Mouse (Mus musculus) spleen, postnatal 14 days (tissue): Measurements from ENCODE around the gene Txn1.

ENCODE experiments used
- DNase-seq, 2 experiments: peaks; one replicate each; pipeline ENCODE4 v3.0.0; 2021 to 2022; ENCODE audit warnings: low spot score in 2 of 2

Txn1 gene

DNA sequence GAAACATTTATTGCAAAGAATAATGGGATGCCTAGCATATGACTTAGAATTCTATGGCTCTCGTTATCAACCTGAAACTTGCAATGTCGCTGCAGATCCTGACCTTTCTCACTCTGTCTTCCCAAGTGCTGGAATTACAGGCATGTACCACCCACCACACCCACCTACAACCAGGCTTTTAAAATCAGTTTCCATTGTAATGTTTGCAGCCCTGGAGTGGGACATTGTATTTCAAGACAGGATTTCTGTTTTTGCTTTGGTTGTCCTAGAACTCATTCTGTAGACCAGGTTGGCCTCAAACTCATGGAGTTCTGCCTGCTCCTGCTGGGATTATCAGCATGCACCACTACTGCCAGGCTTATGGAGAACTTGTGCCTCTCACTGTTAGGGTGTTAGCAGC, 13.3 kb downstream of the Txn1 start:
- DNase-seq, result no peak

DNA sequence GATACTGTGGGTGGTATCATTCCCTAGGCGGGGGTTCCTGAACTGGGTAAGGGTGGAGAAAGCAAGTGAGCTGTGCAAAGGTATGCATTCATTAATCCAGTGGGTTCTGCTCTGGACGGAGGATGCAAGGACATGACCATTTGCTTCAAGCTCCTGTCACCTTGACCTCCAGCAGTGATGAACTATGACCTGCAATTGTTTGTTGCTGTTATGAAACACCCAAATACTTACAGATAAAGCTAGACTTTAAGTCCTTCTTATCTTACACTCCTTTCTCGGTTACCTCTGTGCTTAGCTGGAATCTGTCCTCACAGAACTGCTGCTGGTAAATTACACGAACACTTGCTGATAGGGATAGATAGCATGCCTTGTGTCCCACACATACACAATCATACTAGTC, 15.6 kb downstream of the Txn1 start:
- no peak for DNase-seq

DNA sequence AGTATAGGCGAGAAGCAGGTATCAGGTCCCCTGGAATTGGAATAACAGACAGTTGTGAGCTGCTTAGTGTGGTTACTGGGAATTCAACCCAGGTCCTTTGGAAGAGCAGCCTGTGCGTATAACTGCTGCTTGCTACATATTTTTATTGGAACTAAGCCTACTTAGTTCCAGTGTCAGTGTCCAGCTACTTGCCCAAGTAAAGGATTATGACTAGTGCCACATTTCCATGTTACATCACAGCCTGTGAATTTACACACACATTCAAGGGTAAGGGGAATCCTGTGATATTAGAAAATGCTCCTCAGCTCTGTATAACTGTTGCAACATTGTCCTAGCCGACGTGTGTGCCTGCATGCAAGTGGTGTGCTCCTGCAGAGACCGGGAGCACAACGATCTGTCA, 18.9 kb downstream of the Txn1 start:
- no peak for DNase-seq

DNA sequence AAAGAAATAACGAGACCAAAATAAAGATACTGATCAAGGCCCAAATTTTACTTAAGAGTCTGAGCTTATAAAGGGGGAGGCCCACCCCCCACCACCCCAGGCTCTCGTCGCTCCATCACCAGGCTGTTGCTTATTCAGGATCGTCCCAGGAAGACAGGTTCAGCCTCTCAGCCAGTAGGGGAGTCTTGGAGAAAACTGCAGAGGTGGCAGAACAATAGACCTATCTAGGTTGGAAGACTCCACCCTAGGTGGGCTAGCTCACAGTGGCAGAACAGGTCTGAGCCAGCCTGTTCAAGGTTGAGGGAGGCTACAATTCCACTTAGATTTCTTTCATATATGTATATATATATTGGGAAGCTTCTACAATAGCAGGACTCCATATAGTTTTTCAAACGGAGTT, 22.0 kb downstream of the Txn1 start:
- DNase-seq, result no peak

DNA sequence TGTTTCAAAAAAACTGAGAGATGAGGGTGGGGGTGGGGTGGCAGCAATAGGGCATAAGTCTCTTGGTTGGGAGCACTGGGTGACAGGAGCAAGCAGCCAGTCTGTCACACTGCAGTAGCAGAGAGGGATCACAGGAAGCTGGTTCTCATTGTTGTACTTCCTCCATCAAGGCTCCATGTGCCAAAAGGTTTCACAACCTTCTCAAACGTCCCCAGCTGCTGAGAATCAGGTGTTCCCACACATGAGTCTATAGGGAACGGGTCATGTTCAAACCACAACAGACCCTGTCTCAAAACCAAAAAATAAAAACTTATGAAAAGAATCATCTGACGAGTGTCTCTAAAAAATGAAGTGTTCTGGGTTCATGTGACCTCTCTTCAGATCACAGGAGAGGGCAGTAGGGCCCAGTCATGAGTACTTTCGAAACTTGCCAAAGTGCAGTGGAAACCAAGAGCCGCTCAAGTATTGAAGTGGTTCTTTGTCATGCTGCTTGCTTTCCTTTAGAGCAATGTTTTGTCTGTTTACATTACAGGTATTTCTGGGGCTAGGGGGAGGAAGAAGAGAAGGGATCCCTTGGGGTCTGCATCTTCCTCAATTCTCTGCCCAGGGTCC, 25.5 kb downstream of the Txn1 start:
- DNase-seq, result no peak

DNA sequence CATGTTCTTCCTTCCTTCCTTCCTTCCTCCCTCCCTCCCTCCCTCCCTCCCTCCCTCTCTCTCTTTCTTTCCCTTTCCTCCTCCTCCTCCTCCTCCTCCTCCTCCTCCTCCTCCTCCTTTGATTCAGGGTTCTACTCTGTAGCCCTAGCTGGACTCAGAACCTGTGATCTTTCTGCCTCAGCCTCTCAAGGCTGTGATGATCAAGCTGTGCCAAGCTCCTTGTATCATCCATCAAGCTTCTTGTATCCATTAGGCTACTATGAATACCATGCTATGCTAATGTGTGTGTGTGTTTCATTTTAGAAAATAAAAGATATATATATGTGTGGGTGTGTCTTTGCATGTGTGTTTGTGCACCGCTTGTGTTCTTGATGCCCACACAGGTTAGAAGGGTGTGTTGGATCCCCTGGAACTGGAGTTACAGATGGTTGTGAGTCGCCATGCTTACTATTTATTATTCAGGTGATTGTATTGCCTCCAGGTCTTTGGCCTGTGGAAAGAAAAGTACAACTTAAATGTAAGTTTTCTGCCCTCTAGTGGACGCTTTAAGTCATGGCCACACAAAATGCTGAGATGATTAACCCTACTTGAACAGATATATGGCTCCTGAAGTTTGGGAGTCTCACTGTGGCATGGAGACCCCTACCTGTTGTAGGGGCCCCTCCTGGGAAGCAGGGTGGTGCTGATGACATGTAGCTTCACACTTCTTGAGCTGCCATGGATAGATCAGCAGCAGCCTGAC, 28.6 kb downstream of the Txn1 start:
- DNase-seq, result no peak

DNA sequence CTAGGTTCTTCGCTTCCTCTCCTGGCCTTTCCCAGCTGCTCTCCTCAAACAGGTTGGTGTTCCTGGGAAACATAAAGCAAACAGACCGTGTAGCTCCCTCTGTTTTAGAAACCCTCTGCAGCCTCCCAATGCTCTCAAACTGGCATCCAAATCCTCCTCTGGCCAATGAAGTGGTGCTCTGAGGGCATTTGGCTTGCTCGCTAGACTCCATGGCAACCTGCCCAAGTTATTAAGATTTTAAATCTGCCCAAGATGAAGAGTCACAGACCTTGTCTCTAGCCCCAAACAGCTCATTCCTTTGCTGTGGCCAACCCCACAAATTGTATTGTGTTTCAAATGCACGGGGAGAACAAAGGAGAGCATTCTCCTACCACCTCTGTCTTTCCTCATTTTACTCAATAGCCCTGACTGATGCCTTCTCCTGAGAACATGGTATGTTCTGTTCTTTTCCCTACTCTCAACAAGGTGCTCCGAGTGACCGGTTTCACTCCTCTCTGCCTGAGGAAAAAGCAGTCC, 31.6 kb downstream of the Txn1 start:
- DNase-seq, result no peak

DNA sequence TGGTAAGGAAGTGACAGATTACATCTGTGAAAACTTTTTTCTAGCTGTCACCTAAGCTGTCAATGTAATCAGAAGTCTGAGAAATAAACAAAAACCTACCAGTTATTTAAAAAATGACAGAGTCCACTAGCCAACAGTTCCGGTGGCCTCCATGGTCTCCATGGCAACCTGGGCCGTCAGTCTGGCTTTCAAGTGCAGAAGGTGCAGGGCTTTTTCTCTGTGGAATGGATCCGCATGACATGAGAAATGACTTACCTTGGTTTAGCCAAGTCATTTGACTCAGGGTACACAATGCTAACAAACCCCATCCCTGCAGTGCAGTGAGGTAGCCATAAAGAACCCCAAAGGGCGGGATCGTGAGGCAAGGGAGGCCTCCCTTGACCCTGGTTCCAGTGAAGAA, 34.0 kb downstream of the Txn1 start:
- DNase-seq, result no peak

DNA sequence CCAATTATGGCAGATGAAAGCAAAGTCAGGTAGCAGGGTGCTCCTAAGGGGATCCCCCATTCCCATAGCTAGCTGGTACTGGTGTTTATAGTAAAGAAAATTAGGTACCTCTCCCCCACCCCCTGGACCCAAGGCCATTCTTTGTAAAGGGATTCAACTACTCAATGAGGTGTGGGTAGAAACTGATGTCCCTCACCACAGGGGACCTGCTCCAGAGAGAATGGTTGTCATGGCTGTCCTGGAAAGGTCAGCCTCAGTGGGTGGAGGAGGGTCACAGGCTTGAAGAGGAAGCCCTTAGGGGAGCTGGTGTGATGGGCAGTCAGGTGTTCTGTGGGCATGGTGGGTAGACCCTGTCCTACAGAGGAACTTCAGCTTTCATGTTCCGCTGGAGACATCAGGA, 35.7 kb downstream of the Txn1 start:
- no peak for DNase-seq

DNA sequence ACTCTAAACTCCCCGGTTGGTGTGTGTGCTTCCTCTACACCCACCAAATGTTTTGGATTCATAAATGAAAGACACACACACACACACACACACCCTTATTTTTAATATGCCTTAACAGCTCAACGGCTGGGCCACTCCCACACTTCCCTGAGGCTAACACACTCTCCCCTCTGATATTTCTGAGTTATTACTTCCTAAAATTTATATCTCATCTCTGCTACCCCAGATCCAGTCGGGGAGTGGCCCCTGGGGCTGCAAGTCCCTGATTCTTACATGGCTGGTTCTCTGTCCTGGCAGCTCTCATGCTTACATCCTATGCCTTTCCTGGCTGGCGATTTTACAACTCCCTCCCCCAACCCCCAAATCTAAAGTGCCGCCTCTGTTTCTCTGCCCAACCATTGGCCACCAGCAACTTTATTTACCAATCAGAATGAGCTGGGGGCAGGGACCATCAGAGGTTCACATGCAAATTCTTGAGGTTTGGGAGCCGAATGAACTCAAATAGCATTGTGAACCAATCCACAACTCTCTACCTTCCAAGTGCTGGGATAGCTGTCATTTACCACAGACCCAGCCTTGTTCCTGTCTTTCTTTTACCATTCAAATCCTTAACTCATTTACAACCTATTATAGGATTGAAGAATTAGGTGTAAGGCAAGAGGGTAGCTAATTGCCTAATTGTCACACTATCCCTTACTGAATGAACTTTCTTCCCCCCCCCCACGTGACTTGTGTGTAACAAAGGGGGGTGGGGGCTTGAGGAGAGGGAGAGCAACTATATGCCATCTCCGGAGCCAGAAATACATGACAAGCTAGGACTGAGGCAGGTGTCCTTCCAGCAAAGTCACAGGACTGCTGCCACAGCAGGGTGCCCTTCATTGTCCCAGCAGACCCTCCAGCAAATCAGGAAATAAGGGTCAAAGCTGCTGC, 36.5 kb downstream of the Txn1 start:
- no peak for DNase-seq

DNA sequence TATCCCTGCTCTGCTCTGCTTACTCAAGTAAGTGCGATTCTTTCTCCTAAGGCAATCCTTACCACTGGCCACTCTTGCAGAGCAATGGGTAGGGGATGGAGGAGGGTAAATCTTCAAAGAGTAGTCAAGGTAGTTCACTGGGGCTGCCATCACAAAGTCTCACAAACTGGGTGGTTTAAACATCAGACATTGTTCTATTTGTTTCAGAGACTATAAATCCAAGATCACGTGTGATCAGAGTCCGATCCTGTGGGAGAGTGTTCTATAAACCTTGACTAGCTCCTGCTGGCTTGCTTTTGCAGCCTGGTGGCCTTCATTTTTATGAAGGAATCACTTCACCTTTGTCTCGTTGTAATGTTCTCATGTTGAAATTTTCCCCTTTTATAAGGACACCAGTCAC, 39.5 kb downstream of the Txn1 start:
- DNase-seq, result no peak

DNA sequence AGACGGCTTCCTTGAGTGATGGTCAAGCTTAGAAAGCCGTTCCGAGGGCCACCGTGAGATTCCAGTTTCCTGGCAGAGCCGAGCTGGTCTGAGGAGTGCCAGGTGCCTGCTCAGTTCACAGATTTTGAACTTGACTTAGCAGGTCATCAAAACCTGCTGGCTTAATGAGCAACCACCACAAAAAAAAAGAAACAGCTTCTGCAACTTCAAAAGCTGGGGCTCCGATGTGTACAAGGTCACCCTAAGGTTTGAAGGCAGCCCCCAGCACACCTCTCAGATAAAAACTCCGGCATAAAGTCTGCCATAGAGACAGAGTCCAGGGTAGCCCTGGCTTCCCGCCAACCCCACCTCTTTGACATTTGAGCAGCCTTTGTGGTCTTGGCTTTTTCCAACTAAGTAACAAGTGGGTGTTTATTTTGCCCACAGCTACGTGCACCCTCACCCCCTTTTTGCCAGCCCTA, 40.0 kb downstream of the Txn1 start, which contains the start of gene D630039A03Rik:
TSS of gene D630039A03Rik (minus strand) at position 97 of the 461 bp plus-strand sequence.
- no peak for DNase-seq

DNA sequence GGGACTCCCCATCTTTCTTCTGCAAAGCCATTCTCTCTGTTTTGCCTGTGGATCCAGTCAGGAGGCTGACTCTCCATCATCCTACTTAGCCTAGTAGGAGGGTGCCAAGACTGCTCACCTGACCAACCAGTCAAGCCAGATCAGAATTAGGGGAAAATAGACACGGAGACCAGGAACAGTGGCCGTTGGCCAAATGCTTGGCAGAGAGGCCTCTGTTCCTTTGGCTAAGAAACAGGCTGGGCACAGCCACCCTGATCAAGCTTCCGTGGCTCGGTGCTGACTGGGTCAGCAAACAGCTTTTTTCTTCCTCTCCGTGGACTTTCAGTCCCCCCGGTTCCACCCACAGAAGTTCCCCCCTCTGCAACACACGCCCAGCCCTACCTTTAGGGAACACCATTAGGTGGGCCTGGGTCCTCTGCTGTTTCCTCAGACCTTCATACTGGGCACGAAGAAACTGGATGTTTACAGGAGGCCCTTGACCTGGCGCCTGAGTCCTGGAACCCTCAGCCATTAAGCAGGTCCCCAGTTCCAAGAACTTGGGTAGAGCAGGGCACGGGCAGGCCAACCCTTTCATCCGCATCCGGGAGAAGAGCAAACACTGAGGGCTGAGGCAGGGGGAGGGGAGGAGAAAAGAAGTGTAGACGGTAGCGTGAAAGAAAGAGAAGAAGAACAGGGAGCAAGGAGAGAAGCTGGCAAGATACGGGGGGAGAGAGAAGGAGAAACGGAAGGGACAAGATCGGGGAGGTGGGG, 40.8 kb downstream of the Txn1 start:
- no peak for DNase-seq

DNA sequence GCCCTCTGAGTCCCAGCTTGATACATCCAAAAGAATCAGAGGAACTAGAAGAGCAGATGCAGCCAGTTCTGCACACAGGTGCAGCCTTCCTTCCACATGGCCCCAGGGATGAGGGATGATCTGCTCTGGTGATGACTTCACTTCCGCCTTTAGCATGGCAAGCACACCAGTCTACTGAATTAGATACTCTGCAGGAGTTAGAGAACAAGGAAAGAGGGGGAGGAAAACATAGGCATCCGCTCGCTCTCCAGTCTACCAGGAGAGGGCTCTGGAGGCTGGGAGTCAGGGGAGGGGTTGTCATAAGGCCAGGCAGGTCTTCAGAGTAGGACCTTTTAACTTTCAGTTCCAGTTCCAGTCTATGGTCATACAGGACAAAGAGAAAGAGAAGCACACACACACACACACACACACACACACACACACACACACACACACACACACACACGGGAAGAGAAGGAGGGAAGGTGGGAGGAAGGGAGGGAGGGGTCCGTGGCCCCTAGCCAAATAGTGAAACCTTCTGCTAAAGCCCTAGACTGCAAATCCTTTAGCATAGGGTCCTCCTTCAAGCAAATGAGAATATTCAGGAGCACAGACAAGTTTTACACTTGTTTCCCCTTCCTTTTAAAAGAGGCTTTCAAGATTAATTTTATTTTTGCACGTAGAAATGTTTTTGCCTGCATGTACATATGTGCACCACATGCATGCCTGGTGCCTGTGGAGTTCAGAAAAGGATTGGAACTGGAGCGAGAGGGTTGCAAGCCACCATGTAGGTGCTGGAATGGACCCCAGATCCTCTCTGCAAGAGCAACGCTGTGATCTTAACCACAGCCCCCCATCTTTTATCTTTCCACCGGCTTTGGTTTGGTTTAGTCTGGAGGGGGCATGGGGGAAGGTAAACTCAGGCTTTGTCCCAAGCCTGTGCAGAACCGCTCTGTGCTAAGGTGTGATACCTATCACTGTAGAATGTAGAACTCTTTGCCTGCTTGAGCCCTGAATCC, 41.7 kb downstream of the Txn1 start:
- DNase-seq, result no peak

DNA sequence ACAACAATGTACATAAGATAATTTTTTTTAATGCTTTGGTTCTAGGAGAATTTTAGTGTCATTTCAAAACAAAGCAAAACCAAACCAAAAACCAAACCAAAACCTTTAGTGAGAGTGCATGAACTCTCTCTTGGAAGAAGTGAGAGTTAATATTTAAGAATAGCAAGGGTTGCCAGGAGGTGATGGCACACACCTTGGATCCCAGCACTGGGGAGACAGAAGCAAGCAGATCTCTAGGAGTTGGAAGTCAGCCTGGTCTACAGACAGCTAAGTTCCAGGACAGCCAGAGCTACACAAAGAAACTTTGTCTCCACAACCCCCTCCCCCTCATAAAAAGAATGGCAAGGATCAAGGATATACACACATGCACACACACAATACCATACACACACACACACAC, 43.2 kb downstream of the Txn1 start:
- no peak for DNase-seq

DNA sequence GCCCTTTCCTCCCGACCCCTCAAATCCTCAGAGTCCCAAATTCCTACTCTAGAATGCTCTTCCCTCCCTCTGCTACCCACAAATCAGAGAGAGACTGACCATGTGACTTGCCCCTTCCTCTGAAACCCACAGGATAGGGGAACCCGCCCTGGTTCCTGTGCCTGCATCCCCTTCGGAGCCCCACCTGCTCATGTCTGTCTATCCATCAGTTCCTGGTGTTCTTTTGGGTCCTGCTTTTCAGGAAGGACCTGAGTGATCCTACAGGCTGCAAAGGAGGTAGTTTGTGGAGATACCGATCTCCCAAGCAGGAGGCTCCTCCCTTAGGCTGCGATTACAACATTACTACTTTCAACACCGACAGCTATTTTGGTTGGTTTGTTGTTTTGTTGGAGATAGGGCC, 47.4 kb downstream of the Txn1 start:
- DNase-seq, result no peak

DNA sequence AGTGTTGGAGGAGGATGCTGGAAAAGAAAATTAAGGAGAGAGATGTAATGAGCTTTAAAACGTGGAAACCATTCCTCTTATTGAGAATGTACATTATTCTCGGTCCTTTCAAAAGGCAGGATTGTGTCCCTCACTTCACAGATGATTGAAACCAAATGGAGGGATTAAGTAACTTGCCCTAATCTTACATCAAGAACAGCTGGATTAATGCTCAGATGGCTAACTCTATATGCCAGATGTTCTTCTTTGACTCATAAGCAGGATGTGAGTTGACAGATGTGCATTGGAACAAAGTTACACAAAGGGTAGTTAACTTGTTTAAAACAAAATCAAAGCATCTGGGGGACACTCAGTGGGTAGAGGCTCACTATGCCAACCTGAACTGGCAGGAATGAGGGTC, 49.5 kb downstream of the Txn1 start:
- no peak for DNase-seq

DNA sequence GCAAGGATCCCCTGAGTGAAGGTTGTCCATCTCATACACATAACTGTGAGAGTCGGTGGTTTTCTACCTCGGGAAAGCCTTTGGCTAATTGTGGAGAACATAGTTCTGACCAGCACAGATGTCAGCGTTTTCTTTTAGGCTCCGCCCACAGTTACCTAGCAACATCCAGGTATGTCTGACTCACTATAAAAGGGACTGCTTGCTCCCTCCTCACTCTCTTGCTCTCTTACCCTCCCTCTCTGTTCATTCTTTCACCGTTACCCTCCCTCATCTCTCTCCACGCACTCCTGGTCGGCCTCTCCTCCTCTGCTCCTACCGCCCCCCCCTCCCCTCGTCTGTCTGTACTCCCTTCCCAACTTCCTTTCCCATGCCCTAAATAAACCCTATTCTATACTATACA, 51.6 kb downstream of the Txn1 start:
- DNase-seq, result no peak

DNA sequence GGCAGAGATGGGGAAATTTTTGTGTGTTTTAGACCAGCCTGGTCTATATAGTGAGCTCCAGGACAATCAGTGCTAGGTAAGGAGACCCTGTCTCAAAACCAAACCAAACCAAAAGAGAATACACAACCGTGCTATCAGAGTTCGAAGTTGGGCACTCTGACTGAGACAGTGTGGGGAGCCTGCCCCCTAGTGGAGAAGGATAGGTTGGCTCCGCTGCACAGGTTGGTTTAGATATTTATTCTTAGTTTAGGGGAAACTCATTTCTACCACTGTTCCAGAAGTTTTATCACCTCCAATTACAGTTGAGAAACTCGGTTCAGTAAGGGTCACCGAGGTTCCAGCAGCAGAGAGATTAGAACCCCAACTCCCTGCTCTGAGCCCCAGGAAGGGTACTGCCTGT, 52.0 kb downstream of the Txn1 start:
- DNase-seq, result peak; percentile 26 to 49

DNA sequence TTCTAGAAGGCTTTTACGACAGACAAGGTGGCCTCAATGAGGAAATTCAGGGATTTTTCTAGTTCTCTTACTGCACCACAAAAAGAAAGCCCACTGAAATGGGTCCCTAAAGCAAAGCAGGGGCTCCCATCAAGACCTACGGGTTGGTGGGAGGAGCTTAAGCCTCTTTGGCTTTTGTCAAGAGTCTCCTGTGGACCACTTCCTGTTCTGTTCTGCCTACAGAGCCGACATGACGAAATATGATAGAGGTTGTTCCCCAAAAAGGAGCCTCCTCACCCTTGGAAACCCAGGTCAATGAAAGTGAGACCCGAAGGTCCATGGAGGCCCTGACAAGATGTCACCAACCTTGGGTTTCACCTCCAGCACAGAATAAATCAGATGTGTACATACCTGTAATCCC, 53.6 kb downstream of the Txn1 start:
- no peak for DNase-seq
